12 mouse cellular contexts compared by ENCODE assay signal in genomic region chr6:140962563-140962962, GRCm38 (mm10).
DNase-seq lines count a peak whose midpoint lies in the region; ATAC-seq and TF ChIP-seq lines count a peak whose summit lies in the region.
"Had no signal": no experiment of that assay in that cellular context is flagged by ENCODE, and none has a peak within 500 bp of the region (broad histone marks: within the 10 kb centered on the region; RNA-seq: fewer than 3 reads in every experiment).

No protein-coding gene starts in this region.

- no peak for TF ChIP-seq EP300 in heart, adult 2 months (IDR thresholded peaks at IDR 0.05; ENCODE audit: insufficient read depth, low read depth, low read length)

- no peaks in the 10 kb centered on the region for H3K9me3 ChIP-seq in forebrain, embryonic 16.5 days (ENCODE audit: control insufficient read depth, low read length)
- H3K9me3 ChIP-seq in midbrain, embryonic 14.5 days (ENCODE audit: control insufficient read depth, low read length), result no peaks in the 10 kb centered on the region

- peak; percentile 42 for DNase-seq in cerebellum, adult 9-11 months
- peak; percentile 64 for DNase-seq in midbrain, embryonic 14.5 days
- DNase-seq in frontal cortex, postnatal 10 days (ENCODE audit: low spot score in 2 of 2), result no peak
- no peak for DNase-seq in heart, adult 2 months
- DNase-seq in kidney, postnatal 10 days, result no peak
- DNase-seq in heart, postnatal 36 days, result no peak
- DNase-seq: adrenal gland, adult 8-10 months; liver; lung, postnatal 10 days had no signal

- TF ChIP-seq CTCF in heart, adult 2 months (IDR thresholded peaks at IDR 0.05), result no peak

- H3K79me2 ChIP-seq in heart, adult 2 months (replicated peaks; ENCODE audit: control insufficient read depth, insufficient read depth, low read length), result no peaks in the 10 kb centered on the region

- H3K27me3 ChIP-seq in forebrain, embryonic 16.5 days (replicated peaks; ENCODE audit: control insufficient read depth, insufficient read depth, low read length), result no peaks in the 10 kb centered on the region
- H3K27me3 ChIP-seq in midbrain, embryonic 14.5 days (ENCODE audit: control insufficient read depth, insufficient read depth, low read length), result no peaks in the 10 kb centered on the region
- no peaks in the 10 kb centered on the region for H3K27me3 ChIP-seq in heart, adult 2 months (ENCODE audit: control insufficient read depth, insufficient read depth, low read length)

- H3K4me1 ChIP-seq in forebrain, embryonic 16.5 days (replicated peaks; ENCODE audit: control insufficient read depth, insufficient read depth, low read length), result peaks cover 8% of the 10 kb centered on the region; the same call in 1 of the 2 replicates
- peaks cover 10% of the 10 kb centered on the region for H3K4me1 ChIP-seq in midbrain, embryonic 14.5 days (ENCODE audit: control insufficient read depth, insufficient read depth, low read length)
- no peaks in the 10 kb centered on the region; the same call in 1 of the 2 replicates for H3K4me1 ChIP-seq in heart, adult 2 months (ENCODE audit: control insufficient read depth, insufficient read depth, low read length)

- no peaks in the 10 kb centered on the region for H3K36me3 ChIP-seq in forebrain, embryonic 16.5 days (ENCODE audit: control insufficient read depth, insufficient read depth)
- H3K36me3 ChIP-seq in midbrain, embryonic 14.5 days (ENCODE audit: control insufficient read depth, insufficient read depth, low read length), result no peaks in the 10 kb centered on the region
- no peaks in the 10 kb centered on the region for H3K36me3 ChIP-seq in heart, adult 2 months (ENCODE audit: control insufficient read depth, insufficient read depth, low read length)
- H3K36me3 ChIP-seq: G1E had no signal

- ATAC-seq in cerebellum, adult (ENCODE audit: insufficient number of reproducible peaks, low FRiP score, low TSS enrichment), result peak; percentile 62
- ATAC-seq in forebrain, embryonic 16.5 days, result peak; percentile 62; the same call in 1 of the 2 replicates
- peak; percentile 57 for ATAC-seq in midbrain, embryonic 14.5 days (ENCODE audit: low FRiP score, low TSS enrichment)

- 4% methylated on average over 4 of the region's 4 CpGs for WGBS in forebrain, embryonic 16.5 days
- 1% methylated on average over 4 of the region's 4 CpGs for WGBS in midbrain, embryonic 14.5 days
- WGBS in heart, adult 2 months, result 72% methylated on average over 4 of the region's 4 CpGs

- intact Hi-C loops in heart, adult 2 months (cut with DNase I), result no loop called here
- intact Hi-C loops in heart, postnatal 36 days (cut with DNase I), result no loop called here

- H3K4me2 ChIP-seq in forebrain, embryonic 16.5 days (ENCODE audit: low read length), result no peak overlapping the region
- peak overlapping the region; percentile 49 for H3K4me2 ChIP-seq in midbrain, embryonic 14.5 days (ENCODE audit: low read length)

- H3K27ac ChIP-seq in forebrain, embryonic 16.5 days (ENCODE audit: low read length), result no peak overlapping the region
- 0 out of 2 replicates have a peak overlapping the region, but pooled peaks have one; percentile 15 for H3K27ac ChIP-seq in midbrain, embryonic 14.5 days (replicated peaks; ENCODE audit: low read depth, low read length)
- H3K27ac ChIP-seq in heart, adult 2 months, result no peak overlapping the region

- TF ChIP-seq POLR2A in heart, adult 2 months (IDR thresholded peaks at IDR 0.05; ENCODE audit: insufficient read depth, low read depth, low read length), result no peak

- H3K9ac ChIP-seq in forebrain, embryonic 16.5 days (replicated peaks; ENCODE audit: low read depth, low read length), result no peak overlapping the region
- no peak overlapping the region for H3K9ac ChIP-seq in midbrain, embryonic 14.5 days (replicated peaks; ENCODE audit: low read length)
- no peak overlapping the region for H3K9ac ChIP-seq in heart, adult 2 months (ENCODE audit: low read depth, low read length)

- no peak overlapping the region for H3K4me3 ChIP-seq in forebrain, embryonic 16.5 days (replicated peaks; ENCODE audit: low read length)
- peak overlapping the region; percentile 1; the same call in 1 of the 2 replicates for H3K4me3 ChIP-seq in midbrain, embryonic 14.5 days (replicated peaks; ENCODE audit: low read depth, low read length)
- H3K4me3 ChIP-seq in heart, adult 2 months, result no peak overlapping the region

Comparison
In these comparisons a context has a peak if more than half of its experiments do, and no peak if none do; other contexts are left out.
1. DNase-seq: peak in cerebellum, adult 9-11 months (single experiment) and midbrain, embryonic 14.5 days (single experiment); none in frontal cortex, postnatal 10 days (0 of 2), heart, adult 2 months (0 of 2), kidney, postnatal 10 days (single experiment) and heart, postnatal 36 days (0 of 2).
2. Peak in every context shown above with its lines, with median percentiles within 50 percentile points of each other: ATAC-seq.